ENCODE assay signal across 8 mouse cellular contexts in genomic region chr19:44248081-44248853, GRCm38 (mm10). TPM values are rescaled to one million over a fixed set of nuclear protein-coding genes. Genes with fewer than 3 reads are reported as not detected.
DNase-seq lines count a peak whose midpoint lies in the region; ATAC-seq lines count a peak whose summit lies in the region.

No protein-coding gene starts in this region.

- H3K27me3 ChIP-seq in heart, embryonic 13.5 days (replicated peaks): no peaks in the 10 kb centered on the region
- peaks cover 25% of the 10 kb centered on the region for H3K27me3 ChIP-seq in liver, embryonic 12.5 days (replicated peaks)
- no peaks in the 10 kb centered on the region for H3K27me3 ChIP-seq in stomach, embryonic 15.5 days (replicated peaks)

- H3K4me1 ChIP-seq in heart, embryonic 13.5 days: peaks cover 30% of the 10 kb centered on the region
- H3K4me1 ChIP-seq in liver, embryonic 12.5 days: peaks cover 53% of the 10 kb centered on the region
- peaks cover 23% of the 10 kb centered on the region for H3K4me1 ChIP-seq in stomach, embryonic 15.5 days

- peak; percentile 98 for ATAC-seq in erythroid progenitor cell, adult 5-6 weeks (replicated peaks; ENCODE audit: low FRiP score, poor library complexity, severe bottlenecking)
- ATAC-seq in heart, embryonic 13.5 days (ENCODE audit: extremely low read depth, insufficient number of reproducible peaks, low FRiP score, low TSS enrichment): peak; percentile 95
- ATAC-seq in liver, embryonic 12.5 days: peak; percentile 99
- ATAC-seq in stomach, embryonic 15.5 days (ENCODE audit: insufficient read depth, low FRiP score, low read depth): peak; percentile 97

- H3K4me3 ChIP-seq in heart, embryonic 13.5 days: peak overlapping the region; percentile 59
- peak overlapping the region; percentile 54 for H3K4me3 ChIP-seq in liver, embryonic 12.5 days
- H3K4me3 ChIP-seq in stomach, embryonic 15.5 days (replicated peaks): peak overlapping the region; percentile 42

- H3K9ac ChIP-seq in heart, embryonic 13.5 days: peak overlapping the region; percentile 83
- peak overlapping the region; percentile 64 for H3K9ac ChIP-seq in liver, embryonic 12.5 days
- H3K9ac ChIP-seq in stomach, embryonic 15.5 days: peak overlapping the region; percentile 24; the same call in 1 of the 2 replicates

- no peaks in the 10 kb centered on the region for H3K36me3 ChIP-seq in heart, embryonic 13.5 days
- no peaks in the 10 kb centered on the region for H3K36me3 ChIP-seq in liver, embryonic 12.5 days
- H3K36me3 ChIP-seq in stomach, embryonic 15.5 days: no peaks in the 10 kb centered on the region

- no peaks in the 10 kb centered on the region for H3K9me3 ChIP-seq in heart, embryonic 13.5 days
- no peaks in the 10 kb centered on the region for H3K9me3 ChIP-seq in liver, embryonic 12.5 days (replicated peaks)
- no peaks in the 10 kb centered on the region for H3K9me3 ChIP-seq in stomach, embryonic 15.5 days

- WGBS in heart, embryonic 13.5 days: 2% methylated on average over 36 of the region's 36 CpGs
- 3% methylated on average over 36 of the region's 36 CpGs for WGBS in liver, embryonic 12.5 days (ENCODE audit: insufficient replicate concordance)
- WGBS in stomach, embryonic 15.5 days: 2% methylated on average over 36 of the region's 36 CpGs

- peak; percentile 99 for DNase-seq in CD4-positive helper T cell, adult 2 months (ENCODE audit: low read depth, low spot score)
- DNase-seq in brain, embryonic 18.5 days (ENCODE audit: low read depth, low spot score): peak; percentile 90
- peak; percentile 98 for DNase-seq in kidney, postnatal 10 days
- peak; percentile 97 to 98 for DNase-seq in natural killer cell, adult 2 months (ENCODE audit: low spot score in 2 of 2)

- H3K27ac ChIP-seq in heart, embryonic 13.5 days (replicated peaks): peak overlapping the region; percentile 91
- H3K27ac ChIP-seq in liver, embryonic 12.5 days: peak overlapping the region; percentile 82
- H3K27ac ChIP-seq in stomach, embryonic 15.5 days: peak overlapping the region; percentile 95

- H3K4me2 ChIP-seq in heart, embryonic 13.5 days: peak overlapping the region; percentile 93
- H3K4me2 ChIP-seq in liver, embryonic 12.5 days: peak overlapping the region; percentile 84
- peak overlapping the region; percentile 69 for H3K4me2 ChIP-seq in stomach, embryonic 15.5 days

RNA-seq across cellular contexts. Expression of gene Scd3, which starts 45.2 kb away (rescaled TPM):
- total RNA-seq in erythroid progenitor cell, adult 5-6 weeks (2015; ENCODE audit: low replicate concordance): not detected in 2 replicates
- total RNA-seq in erythroid progenitor cell, adult 5-6 weeks (2017; ENCODE audit: low replicate concordance): not detected in 2 replicates
- 0.29 and 0.39 TPM in 2 replicates for polyA plus RNA-seq in heart, embryonic 13.5 days (2015; fragmentation: Nextera tagmentation; extraction: Ambion mirVana)
- polyA plus RNA-seq in liver, embryonic 12.5 days (2016; fragmentation: Nextera tagmentation; extraction: Ambion mirVana): 0.29 TPM in 1 of 2 replicates, not detected in the other
- polyA plus RNA-seq in stomach, embryonic 15.5 days (2015; fragmentation: Nextera tagmentation; extraction: Ambion mirVana): 0.28 and 0.59 TPM in 2 replicates

RNA-seq across cellular contexts. Expression of gene Scd2, which starts 45.2 kb away (rescaled TPM):
- 13.7 and 18.9 TPM in 2 replicates for total RNA-seq in erythroid progenitor cell, adult 5-6 weeks (2015; ENCODE audit: low replicate concordance)
- total RNA-seq in erythroid progenitor cell, adult 5-6 weeks (2017; ENCODE audit: low replicate concordance): 9.4 and 13.2 TPM in 2 replicates
- 124 and 130 TPM in 2 replicates for polyA plus RNA-seq in heart, embryonic 13.5 days (2015; fragmentation: Nextera tagmentation; extraction: Ambion mirVana)
- polyA plus RNA-seq in liver, embryonic 12.5 days (2016; fragmentation: Nextera tagmentation; extraction: Ambion mirVana): 136 and 148 TPM in 2 replicates
- 266 and 297 TPM in 2 replicates for polyA plus RNA-seq in stomach, embryonic 15.5 days (2015; fragmentation: Nextera tagmentation; extraction: Ambion mirVana)

RNA-seq across cellular contexts. Expression of gene Pkd2l1, which starts 56.0 kb away (rescaled TPM):
- total RNA-seq in erythroid progenitor cell, adult 5-6 weeks (2015; ENCODE audit: low replicate concordance): not detected in 2 replicates
- total RNA-seq in erythroid progenitor cell, adult 5-6 weeks (2017; ENCODE audit: low replicate concordance): not detected in 2 replicates
- polyA plus RNA-seq in heart, embryonic 13.5 days (2015; fragmentation: Nextera tagmentation; extraction: Ambion mirVana): 0.04 TPM in 1 of 2 replicates, not detected in the other
- not detected in 2 replicates for polyA plus RNA-seq in liver, embryonic 12.5 days (2016; fragmentation: Nextera tagmentation; extraction: Ambion mirVana)
- polyA plus RNA-seq in stomach, embryonic 15.5 days (2015; fragmentation: Nextera tagmentation; extraction: Ambion mirVana): not detected in 2 replicates

Comparison
In these comparisons a context has a peak if more than half of its experiments do, and no peak if none do; other contexts are left out.
1. Peak in every context shown above with its lines: DNase-seq, ATAC-seq, H3K4me3 ChIP-seq and H3K27ac ChIP-seq.
2. H3K9ac ChIP-seq: peak in every context shown above with its lines; median percentile 83 in heart, embryonic 13.5 days; 64 in liver, embryonic 12.5 days; 24 in stomach, embryonic 15.5 days.